Mouse (Mus musculus): ENCODE data around the gene B3glct. TPM values are rescaled to one million over a fixed set of nuclear protein-coding genes. Genes with fewer than 3 reads are reported as not detected.

Gene B3glct
- polyA plus RNA-seq, 1 experiment from 2014 or later = 16.8 TPM

GRCm38 (mm10) chr5:149658022-149658421 is 20.0 kb upstream of the B3glct start:
- no peak for ATAC-seq (replicated peaks; ENCODE audit: insufficient number of reproducible peaks, low FRiP score, low TSS enrichment, low read depth)
- 67% methylated on average over 3 of the region's 3 CpGs for WGBS
- H3K27ac ChIP-seq (replicated peaks; ENCODE audit: low read depth, low read length) = no peak overlapping the region

DNA sequence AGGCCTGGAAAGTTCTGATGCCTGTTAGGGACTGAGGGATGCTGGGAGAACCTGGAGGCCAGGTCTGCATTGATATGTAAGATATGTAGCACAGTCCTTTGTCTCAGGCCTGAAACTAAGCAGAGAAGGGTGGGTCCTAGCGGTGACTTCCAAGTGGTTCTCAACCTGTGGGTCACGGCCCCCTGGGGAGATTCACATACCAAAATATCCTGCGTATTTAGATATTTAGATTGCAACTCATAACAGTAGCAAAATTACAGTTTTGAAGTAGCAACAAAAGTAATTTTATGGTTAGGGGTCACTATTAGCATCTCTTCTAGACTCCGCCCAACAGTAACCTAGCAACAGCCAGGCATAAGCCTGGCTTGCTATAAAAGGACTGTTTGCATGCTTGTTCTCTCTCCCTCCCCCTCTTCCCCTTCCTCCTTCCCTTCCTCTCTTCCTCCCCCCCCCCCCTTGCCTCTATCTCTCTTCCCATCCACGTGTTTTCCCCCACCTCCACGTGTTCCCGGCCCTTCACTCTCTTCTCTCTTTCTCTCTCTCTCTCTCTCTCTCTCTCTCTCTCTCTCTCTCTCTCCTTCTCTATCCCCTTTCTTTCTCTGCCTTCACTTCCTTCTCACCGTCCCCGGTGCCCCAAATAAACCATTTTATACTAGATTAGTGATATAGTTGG is 19.2 kb upstream of the B3glct start:
- no peak for ATAC-seq (replicated peaks; ENCODE audit: insufficient number of reproducible peaks, low FRiP score, low TSS enrichment, low read depth)

More at GRCm38 (mm10) chr5:149658022-149658421, 20.0 kb upstream of the B3glct start:
- DNase-seq (ENCODE audit: low spot score) = no peak
- H3K4me2 ChIP-seq (ENCODE audit: low read depth, low read length) = no peak overlapping the region
- no peaks in the 10 kb centered on the region for H3K4me1 ChIP-seq (ENCODE audit: control insufficient read depth, insufficient read depth, low read length)
- no peak overlapping the region for H3K9ac ChIP-seq (replicated peaks; ENCODE audit: low read length)
- no peaks in the 10 kb centered on the region for H3K36me3 ChIP-seq (replicated peaks; ENCODE audit: control insufficient read depth, insufficient read depth, low read depth, low read length)
- H3K27me3 ChIP-seq (ENCODE audit: control insufficient read depth, insufficient read depth, low read length) = no peaks in the 10 kb centered on the region
- H3K4me3 ChIP-seq (ENCODE audit: low read depth, low read length) = no peak overlapping the region
- no peaks in the 10 kb centered on the region for H3K9me3 ChIP-seq (replicated peaks; ENCODE audit: control insufficient read depth, low read length)

GRCm38 (mm10) chr5:149659414-149659780 is 18.6 kb upstream of the B3glct start:
- Histone ChIP-seq H3K4me3 (ENCODE audit: low read depth, low read length) (no peak overlapping the region), H3K4me1 (ENCODE audit: control insufficient read depth, insufficient read depth, low read length) (no peaks in the 10 kb centered on the region), H3K9ac (replicated peaks; ENCODE audit: low read length) (no peak overlapping the region), H3K27me3 (ENCODE audit: control insufficient read depth, insufficient read depth, low read length) (no peaks in the 10 kb centered on the region), H3K27ac (replicated peaks; ENCODE audit: low read depth, low read length) (no peak overlapping the region), H3K4me2 (ENCODE audit: low read depth, low read length) (no peak overlapping the region), H3K36me3 (replicated peaks; ENCODE audit: control insufficient read depth, insufficient read depth, low read depth, low read length) (no peaks in the 10 kb centered on the region), H3K9me3 (replicated peaks; ENCODE audit: control insufficient read depth, low read length) (no peaks in the 10 kb centered on the region)
- WGBS = 66% methylated on average over 9 of the region's 9 CpGs
- DNase-seq (ENCODE audit: low spot score) (no peak), ATAC-seq (replicated peaks; ENCODE audit: insufficient number of reproducible peaks, low FRiP score, low TSS enrichment, low read depth) (no peak)

More for the DNA sequence above, 19.2 kb upstream of the B3glct start:
- H3K27ac ChIP-seq (replicated peaks; ENCODE audit: low read depth, low read length) = no peak overlapping the region
- H3K9me3 ChIP-seq (replicated peaks; ENCODE audit: control insufficient read depth, low read length) = no peaks in the 10 kb centered on the region
- no peak overlapping the region for H3K4me3 ChIP-seq (ENCODE audit: low read depth, low read length)
- H3K36me3 ChIP-seq (replicated peaks; ENCODE audit: control insufficient read depth, insufficient read depth, low read depth, low read length) = no peaks in the 10 kb centered on the region
- no peak overlapping the region for H3K9ac ChIP-seq (replicated peaks; ENCODE audit: low read length)
- no peaks in the 10 kb centered on the region for H3K4me1 ChIP-seq (ENCODE audit: control insufficient read depth, insufficient read depth, low read length)
- H3K4me2 ChIP-seq (ENCODE audit: low read depth, low read length) = no peak overlapping the region
- H3K27me3 ChIP-seq (ENCODE audit: control insufficient read depth, insufficient read depth, low read length) = no peaks in the 10 kb centered on the region
- 69% methylated on average over 9 of the region's 9 CpGs for WGBS
- no peak for DNase-seq (ENCODE audit: low spot score)

DNA sequence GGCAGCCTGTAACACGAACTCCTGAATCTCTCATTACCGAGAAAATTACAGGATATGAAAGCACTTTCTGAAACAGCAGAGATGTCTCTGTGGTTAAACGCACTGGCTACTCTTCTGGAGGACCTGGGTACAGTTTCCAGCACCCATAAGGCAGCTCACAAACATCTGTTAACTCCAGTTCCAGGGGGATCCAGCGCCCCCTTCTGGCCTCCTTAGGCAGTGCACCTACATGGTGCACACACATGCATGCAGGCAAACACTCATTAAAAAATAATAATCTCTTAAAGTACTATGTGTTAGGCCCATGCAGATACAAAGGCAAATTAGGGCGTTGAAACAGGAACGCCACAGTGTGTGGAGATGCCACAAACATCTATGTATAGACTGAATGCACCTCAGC is 16.6 kb upstream of the B3glct start:
- DNase-seq (ENCODE audit: low spot score) (no peak), ATAC-seq (replicated peaks; ENCODE audit: insufficient number of reproducible peaks, low FRiP score, low TSS enrichment, low read depth) (no peak)
- WGBS = 84% methylated on average over 6 of the region's 6 CpGs
- H3K27ac ChIP-seq (replicated peaks; ENCODE audit: low read depth, low read length) = no peak overlapping the region
- H3K4me3 ChIP-seq (ENCODE audit: low read depth, low read length) = no peak overlapping the region
- H3K4me2 ChIP-seq (ENCODE audit: low read depth, low read length) = no peak overlapping the region
- no peaks in the 10 kb centered on the region for H3K36me3 ChIP-seq (replicated peaks; ENCODE audit: control insufficient read depth, insufficient read depth, low read depth, low read length)
- no peaks in the 10 kb centered on the region for H3K27me3 ChIP-seq (ENCODE audit: control insufficient read depth, insufficient read depth, low read length)
- no peaks in the 10 kb centered on the region for H3K4me1 ChIP-seq (ENCODE audit: control insufficient read depth, insufficient read depth, low read length)
- no peaks in the 10 kb centered on the region for H3K9me3 ChIP-seq (replicated peaks; ENCODE audit: control insufficient read depth, low read length)
- H3K9ac ChIP-seq (replicated peaks; ENCODE audit: low read length) = no peak overlapping the region

GRCm38 (mm10) chr5:149662980-149663379 is 15.1 kb upstream of the B3glct start:
- Histone ChIP-seq H3K9me3 (replicated peaks; ENCODE audit: control insufficient read depth, low read length) (no peaks in the 10 kb centered on the region), H3K9ac (replicated peaks; ENCODE audit: low read length) (no peak overlapping the region), H3K4me3 (ENCODE audit: low read depth, low read length) (no peak overlapping the region), H3K4me2 (ENCODE audit: low read depth, low read length) (no peak overlapping the region), H3K27ac (replicated peaks; ENCODE audit: low read depth, low read length) (no peak overlapping the region), H3K4me1 (ENCODE audit: control insufficient read depth, insufficient read depth, low read length) (no peaks in the 10 kb centered on the region), H3K36me3 (replicated peaks; ENCODE audit: control insufficient read depth, insufficient read depth, low read depth, low read length) (no peaks in the 10 kb centered on the region), H3K27me3 (ENCODE audit: control insufficient read depth, insufficient read depth, low read length) (no peaks in the 10 kb centered on the region)
- ATAC-seq (replicated peaks; ENCODE audit: insufficient number of reproducible peaks, low FRiP score, low TSS enrichment, low read depth) = no peak
- DNase-seq (ENCODE audit: low spot score) = no peak
- WGBS = 85% methylated on average over 6 of the region's 6 CpGs

GRCm38 (mm10) chr5:149663417-149663816 is 14.6 kb upstream of the B3glct start:
- Histone ChIP-seq H3K4me3 (ENCODE audit: low read depth, low read length) (no peak overlapping the region), H3K27ac (replicated peaks; ENCODE audit: low read depth, low read length) (no peak overlapping the region), H3K9ac (replicated peaks; ENCODE audit: low read length) (no peak overlapping the region), H3K4me2 (ENCODE audit: low read depth, low read length) (no peak overlapping the region), H3K9me3 (replicated peaks; ENCODE audit: control insufficient read depth, low read length) (no peaks in the 10 kb centered on the region), H3K27me3 (ENCODE audit: control insufficient read depth, insufficient read depth, low read length) (no peaks in the 10 kb centered on the region), H3K36me3 (replicated peaks; ENCODE audit: control insufficient read depth, insufficient read depth, low read depth, low read length) (no peaks in the 10 kb centered on the region), H3K4me1 (ENCODE audit: control insufficient read depth, insufficient read depth, low read length) (no peaks in the 10 kb centered on the region)
- WGBS = 79% methylated on average over 5 of the region's 5 CpGs
- DNase-seq (ENCODE audit: low spot score) = no peak
- no peak for ATAC-seq (replicated peaks; ENCODE audit: insufficient number of reproducible peaks, low FRiP score, low TSS enrichment, low read depth)

DNA sequence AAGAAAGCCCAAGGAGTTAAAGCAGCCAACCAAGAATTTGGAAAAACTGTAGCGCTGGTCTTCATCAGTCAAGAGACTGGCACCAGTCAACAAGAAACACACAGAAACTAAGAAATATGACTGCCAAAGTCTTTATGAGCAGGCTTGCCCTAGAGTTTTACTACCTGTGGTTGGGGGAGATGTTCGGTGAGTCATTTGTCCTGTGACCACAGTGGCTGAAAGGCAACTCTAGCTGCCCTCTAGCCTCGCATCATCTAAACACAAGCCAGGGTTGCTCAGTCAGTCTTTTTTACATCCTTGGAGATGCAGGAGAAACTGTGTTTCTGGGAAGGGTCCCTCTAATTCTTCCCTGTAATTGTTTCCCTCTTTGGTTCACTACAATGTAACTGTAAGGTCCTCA is 834 bp upstream of the B3glct start:
- no peak overlapping the region for H3K4me2 ChIP-seq (ENCODE audit: low read depth, low read length)
- ATAC-seq (replicated peaks; ENCODE audit: insufficient number of reproducible peaks, low FRiP score, low TSS enrichment, low read depth) (no peak), DNase-seq (ENCODE audit: low spot score) (no peak)
- no peak overlapping the region for H3K4me3 ChIP-seq (ENCODE audit: low read depth, low read length)
- WGBS = 95% methylated on average over 3 of the region's 3 CpGs
- H3K9me3 ChIP-seq (replicated peaks; ENCODE audit: control insufficient read depth, low read length) = no peaks in the 10 kb centered on the region
- H3K27me3 ChIP-seq (ENCODE audit: control insufficient read depth, insufficient read depth, low read length) = no peaks in the 10 kb centered on the region
- H3K36me3 ChIP-seq (replicated peaks; ENCODE audit: control insufficient read depth, insufficient read depth, low read depth, low read length) = no peaks in the 10 kb centered on the region
- H3K4me1 ChIP-seq (ENCODE audit: control insufficient read depth, insufficient read depth, low read length) = no peaks in the 10 kb centered on the region
- no peak overlapping the region for H3K9ac ChIP-seq (replicated peaks; ENCODE audit: low read length)
- no peak overlapping the region for H3K27ac ChIP-seq (replicated peaks; ENCODE audit: low read depth, low read length)

- no peak; the same call in none of the 2 replicates for ATAC-seq (replicated peaks; ENCODE audit: insufficient number of reproducible peaks, low FRiP score, low TSS enrichment, low read depth)
- peak overlapping the region; percentile 73 for H3K4me3 ChIP-seq (ENCODE audit: low read depth, low read length)
- H3K4me2 ChIP-seq (ENCODE audit: low read depth, low read length) = peak overlapping the region; percentile 89
- no peaks in the 10 kb centered on the region for H3K27me3 ChIP-seq (ENCODE audit: control insufficient read depth, insufficient read depth, low read length)
- H3K9me3 ChIP-seq (replicated peaks; ENCODE audit: control insufficient read depth, low read length) = no peaks in the 10 kb centered on the region
- DNase-seq (ENCODE audit: low spot score) = no peak
- no peaks in the 10 kb centered on the region for H3K4me1 ChIP-seq (ENCODE audit: control insufficient read depth, insufficient read depth, low read length)
- 1% methylated on average over 15 of the region's 15 CpGs for WGBS
- H3K27ac ChIP-seq (replicated peaks; ENCODE audit: low read depth, low read length) = no peak overlapping the region
- H3K36me3 ChIP-seq (replicated peaks; ENCODE audit: control insufficient read depth, insufficient read depth, low read depth, low read length) = no peaks in the 10 kb centered on the region
- H3K9ac ChIP-seq (replicated peaks; ENCODE audit: low read length) = peak overlapping the region; percentile 92
These were observed 939 bp downstream of the B3glct start for GRCm38 (mm10) chr5:149678990-149679348.
